ENCODE assay signal across 10 mouse cellular contexts in genomic region chr14:25017860-25018259, GRCm38 (mm10).
DNase-seq lines count a peak whose midpoint lies in the region; ATAC-seq and TF ChIP-seq lines count a peak whose summit lies in the region.
"Had no signal": no experiment of that assay in that cellular context is flagged by ENCODE, and none has a peak within 500 bp of the region (broad histone marks: within the 10 kb centered on the region; RNA-seq: fewer than 3 reads in every experiment).

No protein-coding gene starts in this region.

- H3K36me3 ChIP-seq in kidney, postnatal 0 days (ENCODE audit: insufficient read depth, low read length) = no peaks in the 10 kb centered on the region
- no peaks in the 10 kb centered on the region for H3K36me3 ChIP-seq in midbrain, postnatal 0 days (ENCODE audit: insufficient read depth, low read length)

- in situ Hi-C loops in Patski (cut with MboI; ENCODE audit: low pct_unique_long_range_greater_than_20kb) = no loop called here

- peak; percentile 63 for TF ChIP-seq CTCF in kidney, postnatal 0 days (IDR thresholded peaks at IDR 0.05; ENCODE audit: low read depth)
- TF ChIP-seq CTCF in Patski (IDR thresholded peaks at IDR 0.05) = peak; percentile 56
- TF ChIP-seq CTCF in midbrain, postnatal 0 days (IDR thresholded peaks at IDR 0.05) = peak; percentile 69

- CTCF ChIA-PET in Patski (lab: Charles Lee) = interaction anchor here (1.1 to 1.5 kb wide), 3 partner anchors 20 to 116 kb away, joined by 3 to 4 read pairs (median 3); no protein-coding TSS in a partner anchor

- H3K4me2 ChIP-seq in kidney, postnatal 0 days (ENCODE audit: low read length) = no peak overlapping the region
- no peak overlapping the region for H3K4me2 ChIP-seq in midbrain, postnatal 0 days (ENCODE audit: low read depth, low read length, poor library complexity, severe bottlenecking)

- POLR2A ChIA-PET in Patski (lab: Charles Lee) = no interaction called here

- H3K27ac ChIP-seq in kidney, postnatal 0 days = no peak overlapping the region
- no peak overlapping the region for H3K27ac ChIP-seq in midbrain, postnatal 0 days (ENCODE audit: low read depth, low read length)

- no peaks in the 10 kb centered on the region for H3K9me3 ChIP-seq in kidney, postnatal 0 days (replicated peaks; ENCODE audit: low read length)
- no peaks in the 10 kb centered on the region for H3K9me3 ChIP-seq in midbrain, postnatal 0 days (ENCODE audit: low read length)

- ATAC-seq in kidney, postnatal 0 days (replicated peaks; ENCODE audit: low FRiP score, low read depth) = no peak
- no peak for ATAC-seq in Patski
- no peak for ATAC-seq in midbrain, postnatal 0 days (ENCODE audit: low FRiP score)

- H3K4me1 ChIP-seq in kidney, postnatal 0 days (replicated peaks; ENCODE audit: insufficient read depth, low read length) = peaks cover 8% of the 10 kb centered on the region; the same call in 1 of the 2 replicates
- H3K4me1 ChIP-seq in midbrain, postnatal 0 days (ENCODE audit: insufficient read depth, low read length) = peaks cover 9% of the 10 kb centered on the region; the same call in 1 of the 2 replicates

- H3K27me3 ChIP-seq in kidney, postnatal 0 days (ENCODE audit: insufficient read depth, low read length) = no peaks in the 10 kb centered on the region
- H3K27me3 ChIP-seq in Patski = no peaks in the 10 kb centered on the region
- no peaks in the 10 kb centered on the region for H3K27me3 ChIP-seq in midbrain, postnatal 0 days (ENCODE audit: insufficient read depth, low read length)

- DNase-seq in adrenal gland, postnatal 36 days = peak; percentile 19 to 22
- no peak for DNase-seq in adrenal gland, postnatal 4 days (ENCODE audit: low spot score in 2 of 2)
- DNase-seq in kidney, postnatal 0 days (ENCODE audit: low spot score) = no peak
- DNase-seq in kidney, postnatal 10 days = no peak
- no peak for DNase-seq in Patski (ENCODE audit: low read depth, low spot score)
- no peak for DNase-seq in midbrain, postnatal 0 days (ENCODE audit: low spot score)
- no peak for DNase-seq in right cerebral cortex, postnatal 4 days
- DNase-seq in ovary, postnatal 14 days (ENCODE audit: low spot score) = no peak
- DNase-seq: gastrocnemius, postnatal 14 days had no signal

- no peak overlapping the region for H3K9ac ChIP-seq in kidney, postnatal 0 days (ENCODE audit: low read depth, low read length)
- no peak overlapping the region for H3K9ac ChIP-seq in midbrain, postnatal 0 days (replicated peaks; ENCODE audit: low read length, poor library complexity, severe bottlenecking)

- WGBS in kidney, postnatal 0 days = 88% methylated on average over 5 of the region's 5 CpGs
- WGBS in midbrain, postnatal 0 days = 69% methylated on average over 5 of the region's 5 CpGs

- H3K4me3 ChIP-seq in kidney, postnatal 0 days (replicated peaks; ENCODE audit: low read depth, low read length) = no peak overlapping the region
- H3K4me3 ChIP-seq in midbrain, postnatal 0 days (ENCODE audit: low read depth, low read length) = no peak overlapping the region
- H3K4me3 ChIP-seq: myocyte had no signal

Comparison
In these comparisons a context has a peak if more than half of its experiments do, and no peak if none do; other contexts are left out.
1. DNase-seq: peak in adrenal gland, postnatal 36 days (2 of 2); none in adrenal gland, postnatal 4 days (0 of 2), kidney, postnatal 0 days (single experiment), kidney, postnatal 10 days (single experiment), Patski (single experiment), midbrain, postnatal 0 days (single experiment), right cerebral cortex, postnatal 4 days (single experiment) and ovary, postnatal 14 days (single experiment).
2. Peak in every context shown above with its lines, with median percentiles within 50 percentile points of each other: CTCF ChIP-seq.